Mouse (Mus musculus) induced T-regulatory cell, adult 2 months (primary cell): ENCODE measurements around the gene Tmprss11f.
A peak's percentile ranks its signal among the peaks of the same experiment; 100 is the strongest.
"Not testable (repeated sequence)": the region's sequence is repeated elsewhere in the genome, so short reads cannot be mapped to it uniquely, and the experiment has no call there.

Experiments
- DNase-seq: peaks from one replicate; pipeline ENCODE4 v3.0.0-alpha.2; 2012; ENCODE audit warnings: low read depth

The Tmprss11f gene

DNA sequence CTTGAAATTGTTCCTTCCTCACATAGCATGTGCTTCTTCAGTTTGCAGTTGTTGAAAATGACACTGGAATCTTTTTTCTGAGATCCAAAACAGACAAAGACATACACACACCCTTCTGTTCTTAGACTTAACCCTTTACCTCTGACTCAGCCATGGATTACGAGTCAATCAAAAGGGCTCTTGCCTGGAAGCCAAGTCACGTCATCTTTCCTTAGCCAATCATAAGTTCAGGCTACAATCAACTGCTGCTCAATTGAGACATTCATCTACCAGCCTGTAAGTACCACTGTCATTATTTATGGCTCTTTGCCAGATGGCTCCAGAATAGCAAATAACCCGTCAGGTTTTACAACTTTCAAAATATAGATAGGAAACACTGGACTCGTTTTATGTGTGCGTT, at the start of gene Tmprss11f:
Gene Tmprss11f (minus strand): TSS at position 101 of the 400 bp plus-strand sequence.
- no peak for DNase-seq

DNA sequence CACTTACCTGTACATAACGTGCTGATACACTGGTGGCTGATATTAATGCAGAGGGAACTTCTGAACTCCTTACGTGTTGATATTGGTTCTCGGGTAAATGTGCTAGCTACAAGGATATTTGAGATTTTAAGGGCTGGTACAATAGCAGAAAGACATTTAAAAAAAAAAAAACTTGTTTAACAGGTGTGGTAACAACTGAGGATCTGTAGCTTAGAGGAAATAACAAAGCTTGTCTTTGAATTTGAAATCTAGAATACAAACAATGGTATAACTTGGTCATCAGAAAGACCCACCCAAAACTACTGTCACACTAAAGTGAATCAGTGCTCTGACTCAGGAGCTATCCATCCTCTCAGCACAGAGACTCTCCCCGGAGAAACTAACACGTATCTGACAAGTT, 44.0 kb upstream of the Tmprss11f start, which contains the start of gene Tmprss11b:
Gene Tmprss11b (minus strand): TSS at position 101 of the 400 bp plus-strand sequence.
- DNase-seq = no peak

DNA sequence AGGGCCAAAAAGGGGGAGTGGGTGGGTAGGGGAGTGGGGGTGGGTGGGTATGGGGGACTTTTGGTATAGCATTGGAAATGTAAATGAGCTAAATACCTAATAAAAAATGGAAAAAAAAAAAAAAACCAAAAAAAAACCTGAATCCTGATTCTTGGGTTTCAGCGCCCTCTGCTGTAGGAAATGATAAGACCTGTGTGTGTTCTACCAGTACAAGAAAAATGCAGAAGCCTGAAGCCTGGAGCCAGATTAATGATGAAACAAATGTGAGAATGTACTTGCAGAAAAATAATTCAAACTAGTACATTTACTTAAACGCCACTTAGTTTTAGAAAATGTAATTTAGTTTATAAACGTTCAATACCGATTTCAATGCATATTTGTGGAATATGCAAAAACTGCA, 17.0 kb upstream of the Tmprss11f start:
- DNase-seq = peak; percentile 1

DNA sequence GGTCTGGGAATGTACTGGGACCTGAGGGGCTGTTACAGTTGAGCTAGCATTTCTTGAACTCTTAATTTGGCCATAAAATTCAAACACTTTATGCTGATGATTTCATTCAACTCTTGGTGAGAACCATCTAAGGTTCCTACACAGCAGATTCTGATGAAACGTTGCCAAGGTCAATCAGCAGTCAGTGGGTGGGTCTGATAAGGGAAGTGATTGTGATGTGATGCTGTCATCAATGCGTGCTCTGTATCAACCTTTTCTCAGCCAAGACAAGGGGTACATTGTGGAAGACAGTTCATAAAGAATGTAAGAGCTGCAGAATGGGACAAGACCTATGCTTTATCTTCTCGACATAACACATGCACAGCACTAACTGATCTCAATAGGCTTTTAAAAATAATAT, 8.6 kb upstream of the Tmprss11f start:
- no peak for DNase-seq

DNA sequence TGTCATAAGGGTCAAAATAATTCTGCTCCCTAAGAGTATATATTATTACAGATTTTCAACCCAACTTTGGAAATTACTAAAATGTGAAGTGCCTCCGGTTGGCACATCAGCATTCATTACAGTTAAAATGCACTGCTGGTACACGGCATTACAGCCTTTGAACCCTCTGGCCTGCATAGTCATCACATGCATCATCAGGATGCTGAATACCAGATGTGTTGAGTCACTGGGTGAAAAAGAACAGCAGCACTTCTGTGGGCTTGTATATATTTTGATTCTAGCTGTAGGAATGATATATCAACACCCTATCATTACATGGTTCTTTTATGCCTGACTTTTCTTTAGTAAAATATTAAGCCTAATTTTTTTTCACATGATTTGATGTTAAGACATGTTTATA, 1.5 kb downstream of the Tmprss11f start:
- no peak for DNase-seq

DNA sequence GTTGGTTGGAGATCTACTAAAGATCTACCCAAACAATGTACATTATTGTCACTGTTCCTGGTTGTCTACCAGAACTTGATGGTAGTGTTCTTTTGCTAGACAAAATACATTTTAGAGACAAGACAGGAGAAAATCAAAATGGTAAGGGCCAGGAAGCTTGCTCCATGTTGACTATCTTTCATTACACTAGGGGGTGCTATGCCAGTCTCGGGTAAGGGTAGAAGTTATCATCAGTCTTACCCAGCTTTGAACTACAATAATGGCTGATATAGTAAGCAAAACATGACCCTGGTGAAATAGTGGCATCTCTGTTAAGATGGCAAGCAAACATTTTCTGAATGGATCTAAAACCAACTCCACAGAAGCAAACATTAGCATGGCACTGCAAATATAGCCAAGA, 10.4 kb downstream of the Tmprss11f start:
- no peak for DNase-seq

DNA sequence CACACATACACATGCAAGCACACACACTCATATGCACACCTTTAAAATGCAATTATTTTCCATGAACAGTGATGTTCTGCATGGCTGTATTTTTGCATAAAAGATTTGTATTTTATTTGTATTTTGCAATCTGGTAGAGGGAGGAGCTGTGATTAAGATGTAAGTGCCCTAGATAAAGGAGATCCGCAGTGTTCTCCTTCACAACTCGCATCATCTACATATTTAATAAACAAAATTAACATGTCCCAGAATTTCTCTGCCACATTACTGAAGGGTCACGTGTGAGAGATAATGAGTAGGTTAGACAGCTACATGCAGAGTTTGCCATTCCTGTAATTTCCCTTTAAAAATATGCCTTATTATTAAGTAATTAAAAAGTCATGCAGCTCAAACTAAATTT, 46.3 kb downstream of the Tmprss11f start:
- DNase-seq = no peak

DNA sequence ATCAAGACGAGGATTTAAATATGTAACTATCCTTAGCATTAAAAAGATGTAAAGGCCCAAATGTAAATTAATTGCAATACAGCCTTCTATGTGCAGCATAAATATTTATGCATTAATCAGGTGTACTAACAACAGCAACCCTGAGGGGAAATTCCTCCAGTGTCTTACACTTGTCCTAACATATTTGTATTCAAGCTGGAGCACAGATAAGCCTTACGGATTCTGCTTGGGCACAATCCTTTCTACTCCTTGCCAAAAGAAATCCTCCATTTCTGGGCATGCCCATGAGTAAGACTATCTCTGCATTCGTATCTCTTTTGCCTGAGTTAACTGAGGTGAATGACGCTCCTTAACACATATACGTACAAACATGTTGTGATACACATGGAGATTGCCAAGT, 49.6 kb downstream of the Tmprss11f start:
- no peak for DNase-seq

DNA sequence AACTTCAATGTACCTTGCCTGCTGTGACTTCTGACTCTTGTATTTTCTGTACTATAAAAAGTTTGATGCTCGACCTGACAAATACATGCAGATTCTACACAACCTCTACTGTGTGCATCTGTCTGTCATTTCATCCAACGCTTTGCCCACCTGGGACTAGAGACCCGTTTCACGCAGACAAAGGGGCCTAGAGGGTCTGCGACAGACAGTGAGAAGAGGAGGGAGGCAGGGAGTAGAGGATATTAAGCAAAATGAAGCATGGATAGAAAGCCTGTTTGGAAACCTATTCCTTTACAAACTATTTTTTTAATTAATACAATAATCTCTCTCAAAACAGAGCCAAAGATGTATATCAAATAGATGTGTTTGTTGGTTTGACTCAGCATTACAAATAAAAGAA, 50.2 kb downstream of the Tmprss11f start:
- DNase-seq = no peak

DNA sequence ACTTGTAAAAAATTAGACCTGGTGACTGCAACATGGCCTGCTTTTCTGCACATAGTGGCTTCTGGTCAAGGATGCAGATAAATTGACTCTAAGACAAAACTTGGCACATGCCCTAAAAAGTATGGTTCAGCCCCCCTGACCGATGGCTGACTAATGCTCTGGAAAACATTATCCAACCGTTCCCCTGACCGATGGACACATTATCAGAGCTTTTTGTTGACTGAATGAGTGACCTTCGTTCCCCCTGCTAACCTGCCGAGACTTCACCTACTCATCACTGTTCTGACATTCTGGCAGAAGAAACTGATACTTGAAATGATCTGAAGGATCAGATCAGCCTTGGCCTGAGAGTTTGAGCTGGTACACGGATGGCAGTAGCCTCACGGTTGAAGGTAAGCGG, 53.5 kb downstream of the Tmprss11f start:
- DNase-seq = not testable (repeated sequence)

DNA sequence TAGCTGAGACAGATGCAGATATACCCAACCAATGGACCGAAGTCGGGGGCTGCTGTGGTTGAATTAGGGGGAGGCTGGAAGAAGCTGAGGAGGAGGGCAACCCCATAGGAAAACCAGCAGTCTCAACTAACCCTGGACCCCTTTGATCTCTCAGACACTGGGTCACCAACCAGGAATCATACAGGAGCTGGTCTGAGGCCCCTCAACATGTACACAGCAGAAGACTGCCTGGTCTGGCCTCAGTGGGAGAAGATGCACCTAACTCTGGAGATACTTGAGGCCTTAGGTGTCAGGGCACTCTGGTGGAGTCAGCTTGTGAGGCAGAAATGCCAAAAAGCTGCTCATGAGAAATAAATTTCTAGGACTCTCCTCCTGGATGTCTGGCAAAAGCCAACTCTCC, 85.5 kb downstream of the Tmprss11f start:
- DNase-seq = no peak

DNA sequence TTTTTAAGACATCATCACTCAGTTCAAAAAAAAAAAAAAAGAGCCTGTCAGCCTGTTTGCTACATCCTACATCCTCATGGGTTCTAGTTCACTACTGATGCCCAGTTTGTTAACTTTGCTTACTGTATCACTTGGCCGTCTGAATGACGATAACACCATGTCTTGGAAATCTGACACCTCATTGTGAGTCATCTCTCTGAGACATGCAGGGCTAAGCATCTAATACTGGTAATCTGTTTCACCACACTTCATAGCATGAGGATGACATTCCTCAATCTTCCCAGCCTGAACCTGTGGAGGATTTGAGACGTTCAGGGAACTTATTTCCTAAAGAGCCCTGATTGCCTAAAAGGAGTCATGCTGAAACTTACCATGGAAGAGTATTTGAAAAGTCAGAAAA, 91.6 kb downstream of the Tmprss11f start:
- no peak for DNase-seq

DNA sequence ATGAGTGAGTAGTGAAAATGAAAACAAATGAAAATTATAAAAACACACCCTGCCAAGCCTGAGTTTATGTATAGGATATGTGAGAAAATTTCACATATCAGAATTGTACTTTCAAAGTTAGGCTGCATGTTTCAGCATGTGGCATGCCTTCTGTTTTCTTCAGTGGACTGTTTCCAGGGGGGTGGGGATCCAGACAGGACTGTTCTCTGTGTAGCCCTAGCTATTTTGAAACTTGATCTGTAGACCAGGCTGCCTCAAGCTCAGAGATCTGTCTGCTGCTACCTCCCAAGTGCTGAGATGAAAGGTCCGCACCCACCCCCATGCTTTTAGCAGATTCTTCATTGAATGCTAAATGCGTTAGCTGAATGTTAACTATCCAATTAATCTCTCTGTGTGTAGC, 103.5 kb downstream of the Tmprss11f start:
- no peak for DNase-seq

DNA sequence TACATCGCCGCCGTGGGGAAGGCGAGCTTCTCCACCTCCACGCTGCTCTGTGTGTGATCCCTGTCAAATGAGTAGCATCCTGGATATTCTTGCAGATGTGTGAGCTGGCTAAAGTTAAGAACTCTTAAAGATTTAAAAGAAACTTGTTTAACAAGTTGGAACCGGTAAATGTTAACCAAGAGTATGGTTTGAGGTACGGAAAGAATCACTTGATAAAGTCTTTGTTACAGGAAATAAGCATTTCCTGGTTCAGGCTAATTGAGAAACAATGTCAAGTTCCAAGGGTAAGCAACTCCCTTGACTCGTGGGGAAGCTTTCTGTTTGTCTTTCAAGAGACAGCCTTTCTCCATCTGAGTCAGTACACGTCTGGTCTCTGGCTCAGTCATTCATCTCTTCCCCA, 113.7 kb downstream of the Tmprss11f start, which contains the start of gene Tmprss11g:
Gene Tmprss11g (minus strand): TSS at position 101 of the 400 bp plus-strand sequence.
- DNase-seq = no peak

DNA sequence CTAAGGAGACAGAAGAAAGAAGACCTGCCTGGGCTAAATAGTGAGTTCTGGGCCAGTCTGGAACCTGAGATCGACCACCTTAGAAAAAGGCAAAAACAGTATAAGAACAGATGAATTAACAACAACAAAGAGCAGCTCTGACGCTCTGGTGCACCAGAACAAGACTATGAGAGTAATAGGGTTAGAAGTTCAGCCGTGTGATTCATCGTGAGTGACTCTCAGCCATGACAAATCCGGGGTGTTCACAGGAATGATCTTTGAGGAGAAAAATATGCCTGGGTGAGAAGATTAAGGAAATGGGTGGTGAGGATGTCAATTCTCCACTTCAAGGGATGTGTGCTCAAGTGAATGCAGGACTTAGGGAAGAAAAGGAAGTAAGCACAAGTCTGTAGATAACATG, 120.7 kb downstream of the Tmprss11f start:
- DNase-seq = no peak

DNA sequence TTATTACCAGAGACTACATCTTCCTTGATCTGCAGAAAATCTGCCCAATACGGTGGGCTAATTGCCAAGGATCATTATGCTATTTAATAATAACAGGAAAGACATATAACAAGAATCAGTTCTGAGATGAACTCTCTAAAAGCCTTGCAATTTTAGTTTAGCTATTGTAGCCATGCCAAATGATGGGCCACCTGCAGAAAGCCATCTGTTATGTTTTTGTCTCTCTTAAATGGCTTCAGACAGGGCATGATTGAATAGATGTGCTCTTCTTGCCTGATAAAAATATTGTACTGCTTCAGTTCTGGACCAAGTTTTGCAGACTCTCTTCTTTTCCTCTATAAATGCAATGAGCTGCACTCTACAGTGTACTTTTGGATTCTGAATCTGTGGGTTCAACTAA, 138.8 kb downstream of the Tmprss11f start:
- DNase-seq = no peak

DNA sequence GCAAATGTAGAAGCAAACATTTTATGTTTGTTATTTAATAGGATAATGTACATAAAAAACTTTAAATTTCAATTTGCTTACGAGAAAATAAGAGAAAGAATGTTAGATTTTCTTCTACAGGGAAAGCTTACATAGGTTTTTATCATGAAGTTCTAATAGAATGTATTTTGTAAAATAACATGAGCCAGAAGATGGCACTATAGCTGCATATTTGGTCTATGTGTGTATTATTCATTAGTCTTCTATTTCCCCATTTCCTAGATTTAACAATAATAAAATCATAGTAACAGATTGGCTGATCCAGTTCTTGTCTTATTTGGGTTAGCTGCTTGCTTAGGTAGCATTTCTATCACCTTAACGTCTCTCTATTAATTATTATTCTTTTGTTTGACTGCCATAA, 149.7 kb downstream of the Tmprss11f start:
- DNase-seq = no peak

DNA sequence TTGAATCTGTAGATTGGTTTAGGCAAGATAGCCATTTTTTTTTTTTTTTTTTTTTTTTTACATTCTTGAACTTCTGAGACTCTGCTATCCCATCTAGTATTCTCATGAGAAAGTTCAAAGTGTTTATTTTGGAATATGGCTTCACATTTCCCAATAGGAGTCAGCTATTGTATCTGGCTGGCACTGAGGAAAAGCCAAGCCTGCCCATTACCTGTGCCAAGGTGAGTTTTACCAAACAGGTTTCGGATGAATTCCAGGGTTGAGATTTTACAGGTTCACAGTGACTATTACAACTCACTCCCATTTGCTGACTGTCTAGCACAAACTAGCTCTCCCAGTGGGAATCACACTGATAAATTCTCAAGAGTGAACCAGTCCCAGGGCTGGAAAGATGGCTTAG, 150.2 kb downstream of the Tmprss11f start:
- DNase-seq = no peak

DNA sequence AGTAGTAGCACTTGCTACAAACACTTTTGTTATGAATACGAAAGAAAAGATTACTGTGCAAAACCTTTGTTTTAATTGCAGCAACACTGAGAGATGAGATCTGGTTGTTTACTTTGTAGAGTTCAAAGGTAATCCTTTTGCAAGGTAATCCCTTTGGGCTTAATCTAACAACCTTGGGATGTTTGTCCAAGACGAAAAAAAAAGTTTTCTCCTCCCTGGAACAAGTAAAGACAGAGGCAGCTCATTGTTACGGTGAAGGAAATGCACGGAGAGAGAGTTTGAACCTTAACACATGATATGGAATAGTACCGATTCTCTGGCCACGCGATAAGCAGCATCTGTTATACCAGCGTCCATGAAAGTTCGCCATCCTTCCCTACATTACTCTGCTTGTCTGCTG, 158.4 kb downstream of the Tmprss11f start:
- no peak for DNase-seq
